Mouse (Mus musculus) liver, embryonic 14.5 days (tissue): ENCODE measurements around the gene Iqcn. TPM values are rescaled to one million over a fixed set of nuclear protein-coding genes. Genes with fewer than 3 reads are reported as not detected.

ENCODE experiments used
- ATAC-seq: fragments of 200-750 bp; cut with Nextera tagmentation; 2 replicates; pipeline ENCODE4 v1.8.0; 2017; ENCODE audit warnings: moderate number of reproducible peaks, mild to moderate bottlenecking, moderate library complexity; ENCODE audit not compliant: insufficient read depth
- DNase-seq, 3 experiments: peaks; one replicate each; pipeline ENCODE4 v3.0.0-alpha.2; 2012 to 2013; ENCODE audit warnings: low read depth in 3 of 3, low spot score in 3 of 3
- H3K27ac ChIP-seq: fragments of 300-500 bp; sonication (generic); 2 replicates; pipeline ENCODE4 v1.5.1; 2014; ENCODE audit warnings: moderate library complexity, mild to moderate bottlenecking, control low read depth, inconsistent platforms
- H3K27me3 ChIP-seq: fragments of 300-500 bp; sonication (generic); 2 replicates; pipeline ENCODE4 v1.6.1; 2014; ENCODE audit warnings: mild to moderate bottlenecking, low read length, moderate library complexity; ENCODE audit not compliant: control insufficient read depth, insufficient read depth
- H3K36me3 ChIP-seq: fragments of 300-500 bp; sonication (generic); replicated peaks from 2 replicates; pipeline ENCODE4 v1.6.1; 2014; ENCODE audit warnings: low read depth; ENCODE audit not compliant: control insufficient read depth, insufficient read depth
- H3K4me1 ChIP-seq, 2 experiments: fragments of 200-500 bp in 1 of 2; fragments of 300-500 bp in 1 of 2; sonication (generic) in 1 of 2; replicated peaks; 2 replicates each; pipeline ENCODE4 v1.6.1; 2012 to 2014; ENCODE audit warnings: antibody characterized with exemption in 1 of 2, inconsistent platforms in 1 of 2, low read length in 1 of 2; ENCODE audit not compliant: control insufficient read depth in 2 of 2, insufficient read depth in 2 of 2
- H3K4me2 ChIP-seq: fragments of 300-500 bp; sonication (generic); 2 replicates; pipeline ENCODE4 v1.6.1; 2014; ENCODE audit warnings: low read depth, mild to moderate bottlenecking, control low read depth, moderate library complexity
- H3K4me3 ChIP-seq, 2 experiments: fragments of 200-500 bp in 1 of 2; fragments of 300-500 bp in 1 of 2; sonication (generic) in 1 of 2; 2 replicates each; pipeline ENCODE4 v1.5.1; 2012 to 2014; ENCODE audit warnings: low read depth in 2 of 2, low read length in 2 of 2, mild to moderate bottlenecking in 2 of 2, control low read depth in 1 of 2, inconsistent platforms in 1 of 2, moderate library complexity in 1 of 2; ENCODE audit not compliant: insufficient read depth in 1 of 2
- H3K9ac ChIP-seq: fragments of 300-500 bp; sonication (generic); replicated peaks from 2 replicates; pipeline ENCODE4 v1.6.1; 2014; ENCODE audit warnings: mild to moderate bottlenecking, control low read depth, moderate library complexity
- H3K9me3 ChIP-seq: fragments of 300-500 bp; sonication (generic); 2 replicates; pipeline ENCODE4 v1.6.1; 2016; ENCODE audit warnings: low read length, mixed read lengths; ENCODE audit not compliant: control insufficient read depth
- CTCF ChIP-seq: IDR thresholded peaks from 2 replicates; pipeline ENCODE4 v1.5.1; 2016; ENCODE audit warnings: antibody characterized with exemption, low read depth, control low read depth
- EP300 ChIP-seq: IDR thresholded peaks from 2 replicates; pipeline ENCODE4 v1.6.1; 2016; ENCODE audit warnings: antibody characterized with exemption, low read depth
- WGBS: fragments of 180-500 bp; shearing (Covaris S2); extraction: QIAGEN DNeasy Blood & Tissue Kit; methylation state at CpG from one replicate; pipeline ENCODE4 v1.1.7; 2014; ENCODE audit not compliant: insufficient replicate concordance; 5-methylcytosine and 5-hydroxymethylcytosine counted together
- polyA plus RNA-seq, 2 experiments: library from polyadenylated mRNA; depleted of rRNA in 1 of 2; stranded (reverse) in 1 of 2; unstranded in 1 of 2; fragments of >200 nt; fragmentation: Nextera tagmentation in 1 of 2; extraction: Ambion mirVana in 1 of 2; gene quantifications; 2 replicates each; pipeline versions ENCODE4 v1.2.1 to v1.2.3; 2012 to 2014

The Iqcn gene
- polyA plus RNA-seq, 2 experiments, result not detected

DNA sequence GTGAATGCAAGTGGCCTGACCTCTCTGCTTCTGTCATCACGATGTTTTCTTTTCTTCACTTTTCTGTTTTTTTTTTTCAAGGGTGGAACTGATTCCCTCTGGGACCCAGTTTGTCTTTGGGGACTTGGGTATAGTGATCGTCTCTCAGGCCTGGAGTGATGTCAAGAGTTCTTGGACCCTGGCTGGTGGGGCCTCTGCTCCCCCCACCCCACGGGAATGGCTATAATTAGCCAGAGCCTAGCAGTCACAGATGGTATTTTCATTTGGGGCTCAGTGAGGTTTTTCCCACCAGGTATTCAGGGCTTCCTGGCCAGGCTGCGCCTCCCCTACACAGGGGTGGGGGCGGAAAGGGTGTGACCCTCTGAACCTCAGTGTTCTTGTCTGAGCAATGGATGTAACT lies 38.4 kb downstream of the Iqcn start:
- WGBS, result 45% methylated on average over 5 of the region's 5 CpGs
- Histone ChIP-seq H3K27me3 (peaks cover 48% of the 10 kb centered on the region), H3K4me1 (peaks cover 0 to 2% of the 10 kb centered on the region in 2 experiments; a peak in 1 of 4 replicates), H3K4me3 (no peak overlapping the region), H3K36me3 (no peaks in the 10 kb centered on the region), H3K4me2 (no peak overlapping the region), H3K27ac (no peak overlapping the region), H3K9me3 (no peaks in the 10 kb centered on the region), H3K9ac (no peak overlapping the region)
- no peak for DNase-seq
- no peak for ATAC-seq
- TF ChIP-seq CTCF, result no peak
- TF ChIP-seq EP300, result no peak

DNA sequence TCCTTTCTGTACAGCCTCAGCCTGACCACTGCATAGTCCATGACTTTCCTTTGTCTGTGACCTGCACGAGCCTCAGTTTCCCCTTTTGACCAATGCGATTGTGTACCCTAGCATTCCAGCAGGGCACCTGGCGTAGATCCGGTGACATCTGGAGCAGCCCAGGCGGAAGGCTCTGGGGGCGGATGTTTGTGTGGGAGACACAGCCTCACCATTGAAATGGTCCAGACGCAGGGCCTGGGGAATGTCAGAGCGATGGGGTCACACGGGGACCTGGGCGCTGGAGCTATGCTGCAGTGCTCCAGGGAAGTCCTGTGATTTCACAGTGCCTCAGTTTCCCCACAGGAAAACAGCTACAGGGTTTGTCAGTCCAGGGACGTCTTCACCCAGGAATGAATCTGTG lies 38.9 kb downstream of the Iqcn start:
- 51% methylated on average over 11 of the region's 11 CpGs for WGBS
- peaks cover 52% of the 10 kb centered on the region for H3K27me3 ChIP-seq
- H3K9ac ChIP-seq, result no peak overlapping the region
- no peaks in the 10 kb centered on the region for H3K9me3 ChIP-seq
- ATAC-seq (no peak), DNase-seq (no peak)
- H3K4me3 ChIP-seq, result no peak overlapping the region
- peaks cover 0 to 2% of the 10 kb centered on the region in 2 experiments; a peak in 1 of 4 replicates for H3K4me1 ChIP-seq
- H3K27ac ChIP-seq, result no peak overlapping the region
- TF ChIP-seq EP300 (no peak), CTCF (no peak)
- no peaks in the 10 kb centered on the region for H3K36me3 ChIP-seq
- no peak overlapping the region for H3K4me2 ChIP-seq

GRCm38 (mm10) chr8:70742981-70743655 lies 39.9 kb downstream of the Iqcn start:
- H3K9me3 ChIP-seq, result no peaks in the 10 kb centered on the region
- TF ChIP-seq CTCF (no peak), EP300 (no peak)
- ATAC-seq, result no peak
- no peak overlapping the region for H3K4me3 ChIP-seq
- peaks cover 56% of the 10 kb centered on the region for H3K27me3 ChIP-seq
- no peak for DNase-seq
- 3% methylated on average over 38 of the region's 38 CpGs for WGBS
- H3K4me1 ChIP-seq, result peaks cover 0 to 1% of the 10 kb centered on the region in 2 experiments; a peak in 1 of 4 replicates
- no peaks in the 10 kb centered on the region for H3K36me3 ChIP-seq
- no peak overlapping the region for H3K27ac ChIP-seq
- no peak overlapping the region for H3K9ac ChIP-seq
- H3K4me2 ChIP-seq, result no peak overlapping the region; the same call in 1 of the 2 replicates

DNA sequence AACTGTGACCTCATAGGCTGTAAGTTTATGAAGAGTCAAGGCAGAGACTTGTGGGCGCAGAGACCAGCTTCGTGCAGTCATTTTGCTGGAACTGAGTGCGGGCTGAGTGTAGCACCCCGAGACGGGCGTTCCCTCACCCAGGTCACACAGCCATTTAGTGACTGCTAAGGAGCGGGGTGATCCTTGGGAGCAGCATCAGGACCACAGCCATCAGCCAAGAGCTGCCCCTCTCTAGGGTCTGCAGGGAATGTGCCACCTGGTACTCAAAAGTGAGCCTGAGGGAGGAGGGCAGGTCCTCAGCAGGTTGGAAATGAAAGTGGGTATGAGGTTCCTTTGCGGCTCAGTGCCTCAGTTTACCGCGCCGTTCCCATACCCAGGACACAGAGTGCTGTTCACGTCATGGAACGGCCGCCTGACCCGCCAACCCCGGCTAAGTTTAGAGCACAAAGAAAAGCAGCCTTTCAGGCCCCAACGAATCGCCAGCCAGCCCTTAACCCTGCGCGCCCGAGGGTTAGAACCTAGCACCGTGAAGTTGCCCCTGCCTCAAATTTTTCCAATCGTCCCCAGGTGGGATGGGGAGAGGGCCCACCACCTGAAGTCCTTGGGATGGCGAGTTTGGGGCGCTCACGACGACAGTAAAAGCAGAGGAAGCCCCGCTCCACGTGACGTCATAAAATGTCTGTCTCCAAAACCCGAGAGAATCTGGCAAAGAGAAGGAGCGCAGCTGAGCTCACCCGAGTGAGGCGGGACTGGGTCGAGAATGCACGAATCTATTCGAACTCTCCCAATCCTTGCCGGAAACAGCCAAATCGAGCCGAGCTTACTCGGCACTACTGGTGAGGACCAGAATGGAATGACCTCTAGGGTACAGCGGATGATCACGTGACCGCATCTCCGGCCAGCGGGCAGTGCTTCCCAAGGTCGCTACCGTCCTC lies 40.7 kb downstream of the Iqcn start:
- Histone ChIP-seq H3K27me3 (peaks cover 56% of the 10 kb centered on the region), H3K4me2 (peak overlapping the region; percentile 37), H3K36me3 (no peaks in the 10 kb centered on the region), H3K4me1 (no peaks in the 10 kb centered on the region; a peak in 1 of 4 replicates), H3K9me3 (no peaks in the 10 kb centered on the region), H3K27ac (no peak overlapping the region), H3K9ac (no peak overlapping the region), H3K4me3 (peak overlapping the region; percentile 1 to 26; a peak in 2 of 4 replicates)
- no peak for TF ChIP-seq CTCF
- TF ChIP-seq EP300, result no peak
- no peak for ATAC-seq
- DNase-seq, result no peak
- WGBS, result 5% methylated on average over 48 of the region's 48 CpGs

- no peak overlapping the region for H3K27ac ChIP-seq
- ATAC-seq, result no peak
- H3K4me2 ChIP-seq, result no peak overlapping the region
- 27% methylated on average over 11 of the region's 11 CpGs for WGBS
- no peak overlapping the region for H3K9ac ChIP-seq
- H3K27me3 ChIP-seq, result peaks cover 56% of the 10 kb centered on the region
- H3K9me3 ChIP-seq, result no peaks in the 10 kb centered on the region
- no peaks in the 10 kb centered on the region for H3K36me3 ChIP-seq
- no peak for TF ChIP-seq EP300
- TF ChIP-seq CTCF, result no peak
- no peaks in the 10 kb centered on the region; a peak in 1 of 4 replicates for H3K4me1 ChIP-seq
- no peak overlapping the region for H3K4me3 ChIP-seq
- no peak for DNase-seq
Measured at GRCm38 (mm10) chr8:70744806-70745205, 41.5 kb downstream of the Iqcn start.
